Mouse (Mus musculus) embryonic facial prominence, embryonic 15.5 days (tissue): ENCODE measurements around the gene Pla2g6. TPM values are rescaled to one million over a fixed set of nuclear protein-coding genes. Genes with fewer than 3 reads are reported as not detected.
A peak's percentile ranks its signal among the peaks of the same experiment; 100 is the strongest.

Source experiments
- ATAC-seq: fragments of 200-750 bp; cut with Nextera tagmentation; 2 replicates; pipeline ENCODE4 v1.8.0; 2017; ENCODE audit warnings: low read depth, moderate TSS enrichment; ENCODE audit not compliant: insufficient number of reproducible peaks, low FRiP score, low TSS enrichment
- H3K27ac ChIP-seq: fragments of 300-500 bp; sonication (generic); replicated peaks from 2 replicates; pipeline ENCODE4 v1.5.1; 2015; ENCODE audit warnings: mild to moderate bottlenecking, inconsistent platforms
- H3K27me3 ChIP-seq: fragments of 300-500 bp; sonication (generic); 2 replicates; pipeline ENCODE4 v1.6.1; 2015; ENCODE audit warnings: inconsistent platforms
- H3K36me3 ChIP-seq: fragments of 300-500 bp; sonication (generic); 2 replicates; pipeline ENCODE4 v1.6.1; 2015; ENCODE audit warnings: mild to moderate bottlenecking, inconsistent platforms
- H3K4me1 ChIP-seq: fragments of 300-500 bp; sonication (generic); 2 replicates; pipeline ENCODE4 v1.6.1; 2015; ENCODE audit warnings: inconsistent platforms
- H3K4me2 ChIP-seq: fragments of 300-500 bp; sonication (generic); replicated peaks from 2 replicates; pipeline ENCODE4 v1.6.1; 2015; ENCODE audit warnings: mild to moderate bottlenecking, inconsistent platforms
- H3K4me3 ChIP-seq: fragments of 300-500 bp; sonication (generic); replicated peaks from 2 replicates; pipeline ENCODE4 v1.5.1; 2015; ENCODE audit warnings: mild to moderate bottlenecking, inconsistent platforms
- H3K9ac ChIP-seq: fragments of 300-500 bp; sonication (generic); 2 replicates; pipeline ENCODE4 v1.6.1; 2015; ENCODE audit warnings: inconsistent platforms
- H3K9me3 ChIP-seq: fragments of 300-500 bp; sonication (generic); replicated peaks from 2 replicates; pipeline ENCODE4 v1.6.1; 2016; ENCODE audit warnings: inconsistent platforms
- WGBS: fragments of 180-500 bp; shearing (Covaris S2); methylation state at CpG from one replicate; pipeline ENCODE4 v1.1.7; 2015; 5-methylcytosine and 5-hydroxymethylcytosine counted together
- polyA plus RNA-seq: library from polyadenylated mRNA; unstranded; fragments of >200 nt; fragmentation: Nextera tagmentation; extraction: Ambion mirVana; gene quantifications from 2 replicates; pipeline ENCODE4 v1.2.1, GENCODE M21; 2015

Pla2g6 gene
- polyA plus RNA-seq, 1 experiment from 2014 or later = 17.0 TPM

GRCm38 (mm10) chr15:79270317-79271123 lies 57.7 kb downstream of the Pla2g6 start:
- 1% methylated on average over 33 of the region's 33 CpGs for WGBS
- no peak overlapping the region for H3K9ac ChIP-seq
- H3K4me3 ChIP-seq = peak overlapping the region; percentile 31
- H3K4me2 ChIP-seq = peak overlapping the region; percentile 57
- H3K27me3 ChIP-seq = peaks cover 11% of the 10 kb centered on the region
- H3K9me3 ChIP-seq = no peaks in the 10 kb centered on the region
- H3K4me1 ChIP-seq = peaks cover 10% of the 10 kb centered on the region
- ATAC-seq = no peak; the same call in 1 of the 2 replicates
- H3K36me3 ChIP-seq = no peaks in the 10 kb centered on the region
- H3K27ac ChIP-seq = no peak overlapping the region

GRCm38 (mm10) chr15:79268521-79268920 lies 59.7 kb downstream of the Pla2g6 start:
- peaks cover 11% of the 10 kb centered on the region for H3K27me3 ChIP-seq
- H3K4me1 ChIP-seq = peaks cover 10% of the 10 kb centered on the region
- H3K36me3 ChIP-seq = no peaks in the 10 kb centered on the region
- no peak overlapping the region for H3K27ac ChIP-seq
- H3K9me3 ChIP-seq = no peaks in the 10 kb centered on the region
- H3K4me2 ChIP-seq = no peak overlapping the region
- H3K4me3 ChIP-seq = no peak overlapping the region
- no peak overlapping the region for H3K9ac ChIP-seq
- ATAC-seq = no peak
- 16% methylated on average over 1 of the region's 1 CpGs for WGBS

GRCm38 (mm10) chr15:79265384-79265783 lies 62.8 kb downstream of the Pla2g6 start:
- Histone ChIP-seq H3K36me3 (no peaks in the 10 kb centered on the region), H3K27ac (no peak overlapping the region), H3K4me3 (no peak overlapping the region), H3K9me3 (no peaks in the 10 kb centered on the region), H3K4me2 (no peak overlapping the region), H3K4me1 (peaks cover 19% of the 10 kb centered on the region), H3K9ac (no peak overlapping the region), H3K27me3 (peaks cover 8% of the 10 kb centered on the region)
- 66% methylated on average over 4 of the region's 4 CpGs for WGBS
- ATAC-seq = no peak

- Histone ChIP-seq H3K4me2 (no peak overlapping the region), H3K9ac (no peak overlapping the region), H3K27ac (no peak overlapping the region), H3K27me3 (peaks cover 9% of the 10 kb centered on the region), H3K4me1 (peaks cover 17% of the 10 kb centered on the region), H3K36me3 (no peaks in the 10 kb centered on the region), H3K4me3 (no peak overlapping the region), H3K9me3 (no peaks in the 10 kb centered on the region)
- 89% methylated on average over 6 of the region's 6 CpGs for WGBS
- ATAC-seq = no peak
Measured at GRCm38 (mm10) chr15:79263726-79264125, 64.5 kb downstream of the Pla2g6 start.

GRCm38 (mm10) chr15:79262786-79263309 lies 65.3 kb downstream of the Pla2g6 start:
- Histone ChIP-seq H3K9ac (no peak overlapping the region), H3K4me3 (no peak overlapping the region), H3K4me1 (peaks cover 17% of the 10 kb centered on the region), H3K36me3 (no peaks in the 10 kb centered on the region), H3K27ac (no peak overlapping the region), H3K4me2 (no peak overlapping the region), H3K27me3 (peaks cover 9% of the 10 kb centered on the region), H3K9me3 (no peaks in the 10 kb centered on the region)
- no peak for ATAC-seq
- WGBS = 90% methylated on average over 3 of the region's 3 CpGs

- Histone ChIP-seq H3K9ac (no peak overlapping the region), H3K4me3 (peak overlapping the region; percentile 68), H3K4me2 (peak overlapping the region; percentile 100), H3K9me3 (no peaks in the 10 kb centered on the region), H3K27ac (no peak overlapping the region), H3K27me3 (peaks cover 9% of the 10 kb centered on the region), H3K36me3 (no peaks in the 10 kb centered on the region), H3K4me1 (peaks cover 17% of the 10 kb centered on the region)
- WGBS = 22% methylated on average over 13 of the region's 13 CpGs
- no peak for ATAC-seq
Measured at GRCm38 (mm10) chr15:79262375-79262774, 65.8 kb downstream of the Pla2g6 start.

GRCm38 (mm10) chr15:79261757-79262156 lies 66.4 kb downstream of the Pla2g6 start:
- 0% methylated on average over 12 of the region's 28 CpGs for WGBS
- H3K27ac ChIP-seq = peak overlapping the region; percentile 58
- H3K4me2 ChIP-seq = peak overlapping the region; percentile 100
- H3K9ac ChIP-seq = peak overlapping the region; percentile 58
- peaks cover 7% of the 10 kb centered on the region for H3K27me3 ChIP-seq
- H3K4me3 ChIP-seq = peak overlapping the region; percentile 68
- H3K36me3 ChIP-seq = no peaks in the 10 kb centered on the region
- peak; percentile 21; the same call in 1 of the 2 replicates for ATAC-seq
- H3K4me1 ChIP-seq = peaks cover 17% of the 10 kb centered on the region
- H3K9me3 ChIP-seq = no peaks in the 10 kb centered on the region

- peak; percentile 65; the same call in 1 of the 2 replicates for ATAC-seq
- H3K27ac ChIP-seq = peak overlapping the region; percentile 58
- peak overlapping the region; percentile 68 for H3K4me3 ChIP-seq
- H3K4me1 ChIP-seq = peaks cover 17% of the 10 kb centered on the region
- H3K9ac ChIP-seq = peak overlapping the region; percentile 58
- H3K27me3 ChIP-seq = peaks cover 7% of the 10 kb centered on the region
- H3K36me3 ChIP-seq = no peaks in the 10 kb centered on the region
- WGBS = 1% methylated on average over 61 of the region's 62 CpGs
- H3K9me3 ChIP-seq = no peaks in the 10 kb centered on the region
- peak overlapping the region; percentile 100 for H3K4me2 ChIP-seq
Measured at GRCm38 (mm10) chr15:79261095-79261725, 67.0 kb downstream of the Pla2g6 start.

GRCm38 (mm10) chr15:79258521-79258920 lies 69.7 kb downstream of the Pla2g6 start:
- H3K9me3 ChIP-seq = no peaks in the 10 kb centered on the region
- peaks cover 15% of the 10 kb centered on the region for H3K27me3 ChIP-seq
- H3K4me3 ChIP-seq = no peak overlapping the region
- H3K27ac ChIP-seq = no peak overlapping the region
- WGBS = 30% methylated on average over 17 of the region's 17 CpGs
- H3K4me2 ChIP-seq = no peak overlapping the region
- H3K36me3 ChIP-seq = no peaks in the 10 kb centered on the region
- H3K4me1 ChIP-seq = peaks cover 17% of the 10 kb centered on the region
- ATAC-seq = no peak
- H3K9ac ChIP-seq = no peak overlapping the region

GRCm38 (mm10) chr15:79254661-79255060 lies 73.5 kb downstream of the Pla2g6 start, which contains the start of gene Slc16a8:
TSS of gene Slc16a8 (minus strand) at chr15:79254761.
- Histone ChIP-seq H3K4me1 (peaks cover 14% of the 10 kb centered on the region), H3K27ac (no peak within 1 kb of the TSS), H3K27me3 (peaks cover 33% of the 10 kb centered on the region), H3K9me3 (no peaks in the 10 kb centered on the region), H3K4me2 (no peak within 1 kb of the TSS), H3K4me3 (no peak within 1 kb of the TSS), H3K9ac (no peak within 1 kb of the TSS), H3K36me3 (no peaks in the 10 kb centered on the region)
- ATAC-seq = no peak
- 32% methylated on average over 3 of the region's 3 CpGs for WGBS

GRCm38 (mm10) chr15:79252580-79252979 lies 75.6 kb downstream of the Pla2g6 start:
- Histone ChIP-seq H3K9ac (peak overlapping the region; percentile 39), H3K27ac (no peak overlapping the region), H3K4me1 (peaks cover 14% of the 10 kb centered on the region), H3K27me3 (peaks cover 33% of the 10 kb centered on the region), H3K9me3 (no peaks in the 10 kb centered on the region), H3K36me3 (peaks cover 15% of the 10 kb centered on the region), H3K4me2 (peak overlapping the region; percentile 82), H3K4me3 (peak overlapping the region; percentile 44)
- ATAC-seq = no peak
- WGBS = 33% methylated on average over 24 of the region's 24 CpGs
